Mouse (Mus musculus) spleen, adult 2 months (tissue): ENCODE measurements around the gene Dnaja4.

Experiments used
- CTCF ChIP-seq: fragments of 200-500 bp; IDR thresholded peaks from 2 replicates; pipeline ENCODE4 v1.5.1; 2011; ENCODE audit warnings: mild to moderate bottlenecking, inconsistent platforms; ENCODE audit not compliant: insufficient read depth, insufficient read length, insufficient replicate concordance; ENCODE audit errors: extremely low read depth
- POLR2A ChIP-seq: fragments of 200-500 bp; IDR thresholded peaks from 2 replicates; pipeline ENCODE4 v1.6.1; 2011; ENCODE audit warnings: low read depth, low read length, inconsistent platforms

- TF ChIP-seq CTCF (no peak), POLR2A (no peak)
These were observed 9.4 kb downstream of the Dnaja4 start for GRCm38 (mm10) chr9:54708085-54708484.
